Mouse (Mus musculus) CH12.LX (cell line): ENCODE data around the gene Fam71b. TPM values are rescaled to one million over a fixed set of nuclear protein-coding genes. Genes with fewer than 3 reads are reported as not detected.
A peak's percentile ranks its signal among the peaks of the same experiment; 100 is the strongest.

Experiments used
- DNase-seq: peaks from one replicate; pipeline ENCODE4 v3.0.0-alpha.2; 2013; ENCODE audit errors: extremely low read depth
- H3K27ac ChIP-seq: 2 replicates; pipeline ENCODE4 v1.5.1; 2012; ENCODE audit warnings: low read depth, mild to moderate bottlenecking, control low read depth, moderate library complexity; ENCODE audit not compliant: insufficient read depth
- H3K27me3 ChIP-seq: replicated peaks from 2 replicates; pipeline ENCODE3; 2012; ENCODE audit warnings: inconsistent platforms
- H3K36me3 ChIP-seq, 2 experiments: replicated peaks in 1 of 2; 2 replicates each; pipeline versions ENCODE3 to v1.6.1; 2012; ENCODE audit warnings: inconsistent platforms in 1 of 2, low read length in 1 of 2, mild to moderate bottlenecking in 1 of 2, mixed read lengths in 1 of 2, moderate library complexity in 1 of 2; ENCODE audit not compliant: control insufficient read depth in 1 of 2, insufficient read depth in 1 of 2
- H3K4me1 ChIP-seq, 2 experiments: 2 replicates each; pipeline ENCODE4 v1.6.1; 2012; ENCODE audit warnings: inconsistent platforms in 1 of 2, moderate library complexity in 1 of 2; ENCODE audit not compliant: insufficient read depth in 2 of 2, control insufficient read depth in 1 of 2
- H3K4me2 ChIP-seq: 2 replicates; pipeline ENCODE4 v1.6.1; 2012; ENCODE audit warnings: low read depth, mild to moderate bottlenecking, control low read depth; ENCODE audit not compliant: poor library complexity, insufficient read depth, severe bottlenecking
- H3K4me3 ChIP-seq, 3 experiments: fragments of 150-350 bp in 1 of 3; sonication (generic) in 1 of 3; replicated peaks in 1 of 3; 2 replicates each; pipeline versions ENCODE3 to v1.5.1; 2011 to 2012; ENCODE audit warnings: low read depth in 2 of 3, low read length in 2 of 3, mild to moderate bottlenecking in 2 of 3, moderate library complexity in 2 of 3, control low read depth in 1 of 3, improper control_type of control experiment in 1 of 3, inconsistent platforms in 1 of 3, mixed read lengths in 1 of 3; ENCODE audit not compliant: poor library complexity in 1 of 3
- H3K79me2 ChIP-seq: replicated peaks from 2 replicates; pipeline ENCODE4 v1.6.1; 2012; ENCODE audit warnings: mild to moderate bottlenecking, moderate library complexity; ENCODE audit not compliant: control insufficient read depth, poor library complexity, insufficient read depth, severe bottlenecking; ENCODE audit errors: extremely low read depth
- H3K9ac ChIP-seq: 2 replicates; pipeline ENCODE4 v1.6.1; 2012; ENCODE audit warnings: low read depth, mild to moderate bottlenecking, control low read depth, moderate library complexity; ENCODE audit not compliant: insufficient read depth
- H3K9me3 ChIP-seq: replicated peaks from 2 replicates; pipeline ENCODE3; 2012; ENCODE audit warnings: low read length, inconsistent platforms, mixed read lengths
- BHLHE40 ChIP-seq: IDR thresholded peaks from 2 replicates; pipeline ENCODE4 v1.6.1; 2011; ENCODE audit warnings: mild to moderate bottlenecking, low read depth, low read length, improper control_type of control experiment
- CHD1 ChIP-seq: IDR thresholded peaks from 2 replicates; pipeline ENCODE4 v1.6.1; 2012; ENCODE audit warnings: low read depth, low read length, improper control_type of control experiment, inconsistent platforms
- CHD2 ChIP-seq: IDR thresholded peaks from 2 replicates; pipeline ENCODE4 v1.6.1; 2011; ENCODE audit warnings: low read length, improper control_type of control experiment
- CTCF ChIP-seq, 2 experiments: IDR thresholded peaks in 1 of 2; conservative IDR thresholded peaks in 1 of 2; 2 replicates each; pipeline ENCODE4 v1.5.1; 2011 to 2012; ENCODE audit warnings: low read depth in 2 of 2, low read length in 2 of 2, improper control_type of control experiment in 1 of 2, inconsistent platforms in 1 of 2, mild to moderate bottlenecking in 1 of 2, moderate library complexity in 1 of 2
- E2F4 ChIP-seq: IDR thresholded peaks from 2 replicates; pipeline ENCODE4 v1.6.1; 2011; ENCODE audit warnings: low read depth, low read length, improper control_type of control experiment; ENCODE audit not compliant: insufficient replicate concordance
- ELF1 ChIP-seq: IDR thresholded peaks from 2 replicates; pipeline ENCODE4 v1.6.1; 2014; ENCODE audit warnings: low read depth, mild to moderate bottlenecking, inconsistent platforms, low read length, improper control_type of control experiment
- EP300 ChIP-seq: IDR thresholded peaks from 2 replicates; pipeline ENCODE4 v1.6.1; 2011; ENCODE audit warnings: low read length, improper control_type of control experiment
- ETS1 ChIP-seq: conservative IDR thresholded peaks from 2 replicates; pipeline ENCODE4 v1.6.1; 2012; ENCODE audit warnings: low read depth, mild to moderate bottlenecking, inconsistent platforms, low read length, improper control_type of control experiment, moderate library complexity
- GABPA ChIP-seq: IDR thresholded peaks from 2 replicates; pipeline ENCODE4 v1.6.1; 2012; ENCODE audit warnings: low read depth, low read length, improper control_type of control experiment, inconsistent platforms; ENCODE audit not compliant: insufficient replicate concordance
- HCFC1 ChIP-seq: IDR thresholded peaks from 2 replicates; pipeline ENCODE4 v1.6.1; 2012; ENCODE audit warnings: low read depth, mild to moderate bottlenecking, inconsistent platforms, low read length, improper control_type of control experiment
- IRF4 ChIP-seq: IDR thresholded peaks from 2 replicates; pipeline ENCODE4 v1.6.1; 2014; ENCODE audit warnings: low read depth, mild to moderate bottlenecking, inconsistent platforms, low read length, improper control_type of control experiment
- JUN ChIP-seq: IDR thresholded peaks from 2 replicates; pipeline ENCODE4 v1.6.1; 2011; ENCODE audit warnings: low read depth, mild to moderate bottlenecking, low read length, improper control_type of control experiment, moderate library complexity; ENCODE audit not compliant: insufficient read depth
- JUND ChIP-seq: conservative IDR thresholded peaks from 2 replicates; pipeline ENCODE4 v1.6.1; 2011; ENCODE audit warnings: low read depth, low read length, improper control_type of control experiment
- KAT2A ChIP-seq: IDR thresholded peaks from 2 replicates; pipeline ENCODE4 v1.6.1; 2012; ENCODE audit warnings: low read length, improper control_type of control experiment, inconsistent platforms; ENCODE audit not compliant: insufficient replicate concordance
- MAFK ChIP-seq: IDR thresholded peaks from 2 replicates; pipeline ENCODE4 v1.6.1; 2011; ENCODE audit warnings: low read length, improper control_type of control experiment; ENCODE audit not compliant: insufficient replicate concordance
- MAX ChIP-seq: IDR thresholded peaks from 2 replicates; pipeline ENCODE4 v1.6.1; 2011; ENCODE audit warnings: low read length, improper control_type of control experiment
- MAZ ChIP-seq: IDR thresholded peaks from 2 replicates; pipeline ENCODE4 v1.6.1; 2012; ENCODE audit warnings: low read depth, mild to moderate bottlenecking, inconsistent platforms, low read length, improper control_type of control experiment, moderate library complexity
- MEF2A ChIP-seq: IDR thresholded peaks from 2 replicates; pipeline ENCODE4 v1.6.1; 2014; ENCODE audit warnings: low read depth, mild to moderate bottlenecking, inconsistent platforms, low read length, improper control_type of control experiment, borderline replicate concordance
- MXI1 ChIP-seq: IDR thresholded peaks from 2 replicates; pipeline ENCODE4 v1.6.1; 2011; ENCODE audit warnings: mild to moderate bottlenecking, low read depth, low read length, improper control_type of control experiment
- MYC ChIP-seq: IDR thresholded peaks from 2 replicates; pipeline ENCODE4 v1.6.1; 2011; ENCODE audit warnings: low read depth, mild to moderate bottlenecking, improper control_type of control experiment, low read length
- NELFE ChIP-seq: IDR thresholded peaks from 2 replicates; pipeline ENCODE4 v1.6.1; 2011; ENCODE audit warnings: low read depth, low read length, improper control_type of control experiment
- NRF1 ChIP-seq: IDR thresholded peaks from 2 replicates; pipeline ENCODE4 v1.6.1; 2014; ENCODE audit warnings: low read depth, mild to moderate bottlenecking, inconsistent platforms, low read length, improper control_type of control experiment, moderate library complexity
- PAX5 ChIP-seq: IDR thresholded peaks from 2 replicates; pipeline ENCODE4 v1.6.1; 2012; ENCODE audit warnings: low read length, inconsistent platforms, mixed read lengths
- POLR2A ChIP-seq: IDR thresholded peaks from 2 replicates; pipeline ENCODE4 v1.6.1; 2011; ENCODE audit warnings: low read depth, mild to moderate bottlenecking, improper control_type of control experiment, low read length
- POLR2AphosphoS2 ChIP-seq: IDR thresholded peaks from 2 replicates; pipeline ENCODE4 v1.6.1; 2011; ENCODE audit warnings: low read depth, low read length, improper control_type of control experiment
- RAD21 ChIP-seq: IDR thresholded peaks from 2 replicates; pipeline ENCODE4 v1.6.1; 2011; ENCODE audit warnings: low read depth, mild to moderate bottlenecking, low read length, improper control_type of control experiment, moderate library complexity
- RCOR1 ChIP-seq: conservative IDR thresholded peaks from 2 replicates; pipeline ENCODE4 v1.6.1; 2012; ENCODE audit warnings: low read depth, mild to moderate bottlenecking, inconsistent platforms, low read length, improper control_type of control experiment
- SIN3A ChIP-seq: IDR thresholded peaks from 2 replicates; pipeline ENCODE4 v1.6.1; 2012; ENCODE audit warnings: low read length, improper control_type of control experiment, inconsistent platforms
- SMC3 ChIP-seq: IDR thresholded peaks from 2 replicates; pipeline ENCODE4 v1.6.1; 2011; ENCODE audit warnings: low read depth, low read length, improper control_type of control experiment
- TCF12 ChIP-seq: IDR thresholded peaks from 2 replicates; pipeline ENCODE4 v1.6.1; 2014; ENCODE audit warnings: low read depth, mild to moderate bottlenecking, inconsistent platforms, low read length, improper control_type of control experiment
- UBTF ChIP-seq: IDR thresholded peaks from 2 replicates; pipeline ENCODE4 v1.6.1; 2012; ENCODE audit warnings: low read depth, mild to moderate bottlenecking, inconsistent platforms, low read length, improper control_type of control experiment, moderate library complexity
- USF1 ChIP-seq: IDR thresholded peaks from 2 replicates; pipeline ENCODE4 v1.6.1; 2014; ENCODE audit warnings: low read depth, mild to moderate bottlenecking, inconsistent platforms, low read length, improper control_type of control experiment
- USF2 ChIP-seq: conservative IDR thresholded peaks from 2 replicates; pipeline ENCODE4 v1.6.1; 2011; ENCODE audit warnings: low read depth, low read length, improper control_type of control experiment
- ZC3H11A ChIP-seq: IDR thresholded peaks from 2 replicates; pipeline ENCODE4 v1.6.1; 2012; ENCODE audit warnings: low read depth, mild to moderate bottlenecking, inconsistent platforms, low read length, improper control_type of control experiment
- ZKSCAN1 ChIP-seq: IDR thresholded peaks from 2 replicates; pipeline ENCODE4 v1.6.1; 2012; ENCODE audit warnings: low read depth, inconsistent platforms, low read length, improper control_type of control experiment, borderline replicate concordance
- ZMIZ1 ChIP-seq: IDR thresholded peaks from 2 replicates; pipeline ENCODE4 v1.6.1; 2012; ENCODE audit warnings: low read depth, mild to moderate bottlenecking, inconsistent platforms, low read length, improper control_type of control experiment
- ZNF384 ChIP-seq: IDR thresholded peaks from 2 replicates; pipeline ENCODE4 v1.6.1; 2012; ENCODE audit warnings: low read depth, low read length, improper control_type of control experiment, inconsistent platforms
- dilution Hi-C: fragments of 300-500 bp; cut with MboI; formaldehyde crosslinking; loops from 2 replicates; pipeline ENCODE4 v1.14.3; 2020; ENCODE audit warnings: low sequenced_read_pairs; ENCODE audit not compliant: extremely low pct_unique_long_range_greater_than_20kb, extremely low pct_ligation_motif_present
- in situ Hi-C: fragments of 300-500 bp; cut with MboI; formaldehyde crosslinking; loops from 3 replicates; pipeline ENCODE4 v1.14.3; 2019; ENCODE audit warnings: low sequenced_read_pairs, low pct_ligation_motif_present, low pct_unique_long_range_greater_than_20kb, mixed read lengths
- polyA plus RNA-seq: library from polyadenylated mRNA; unstranded; fragments of >175 nt; gene quantifications from 2 replicates; pipeline ENCODE4 v1.2.1, GENCODE M21; 2012; ENCODE audit warnings: low read depth; ENCODE audit not compliant: insufficient read length
- total RNA-seq, 2 experiments: library from RNA; depleted of rRNA; stranded (reverse); fragments of 300-350 nt in 1 of 2; fragments of >200 nt in 1 of 2; gene quantifications; 2 replicates each; pipeline ENCODE4 v1.2.3; 2012 to 2014

The Fam71b gene
- total and polyA plus RNA-seq, 3 experiments: 0.46 to 2.6 (median 2.4) TPM

DNA sequence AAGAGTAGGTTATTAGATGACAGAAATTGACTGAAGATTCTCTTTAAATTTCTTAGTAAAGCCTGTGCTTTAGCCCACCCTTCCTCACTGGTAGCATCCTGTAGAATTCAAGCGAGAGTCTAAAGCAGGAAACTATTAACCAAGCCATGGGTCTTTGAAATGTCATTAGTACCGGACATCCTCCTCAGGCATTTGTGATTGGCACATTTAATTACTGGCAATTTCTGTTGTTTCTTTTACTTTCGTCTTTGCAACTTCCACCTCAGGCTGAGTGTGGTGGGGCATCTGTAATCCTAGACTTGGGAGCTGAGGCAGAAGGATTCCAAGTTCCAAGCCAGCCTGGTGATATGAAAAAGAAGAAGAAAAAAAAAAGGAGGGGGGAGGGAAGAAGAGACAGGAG lies 30.0 kb upstream of the Fam71b start (continued):
- TF ChIP-seq MEF2A (no peak), CTCF (conservative IDR thresholded peaks at IDR 0.05 in 1 of 2, IDR thresholded peaks at IDR 0.05 in 1 of 2; ENCODE audit: low read depth in 2 of 2, low read length in 2 of 2) (no peak)

DNA sequence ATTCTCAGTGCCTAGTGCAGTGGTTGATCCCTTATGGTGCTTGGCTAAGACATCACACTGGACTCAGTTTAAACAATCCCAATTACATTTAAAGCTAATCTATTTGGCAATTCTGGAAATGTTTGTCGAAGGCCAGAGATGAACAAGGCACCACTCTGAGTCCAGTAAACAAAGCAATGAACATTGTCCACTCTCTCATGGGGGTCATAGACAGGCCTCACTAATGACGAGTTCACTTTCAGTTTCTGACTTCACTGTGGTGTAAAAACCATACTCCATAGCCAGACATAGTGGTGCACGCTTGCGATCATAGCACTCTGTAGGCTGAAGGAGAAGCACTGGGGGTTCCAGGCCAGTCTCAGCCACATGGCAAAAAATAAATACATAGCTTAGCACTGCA lies 25.9 kb upstream of the Fam71b start:
- no peaks in the 10 kb centered on the region for H3K9me3 ChIP-seq

DNA sequence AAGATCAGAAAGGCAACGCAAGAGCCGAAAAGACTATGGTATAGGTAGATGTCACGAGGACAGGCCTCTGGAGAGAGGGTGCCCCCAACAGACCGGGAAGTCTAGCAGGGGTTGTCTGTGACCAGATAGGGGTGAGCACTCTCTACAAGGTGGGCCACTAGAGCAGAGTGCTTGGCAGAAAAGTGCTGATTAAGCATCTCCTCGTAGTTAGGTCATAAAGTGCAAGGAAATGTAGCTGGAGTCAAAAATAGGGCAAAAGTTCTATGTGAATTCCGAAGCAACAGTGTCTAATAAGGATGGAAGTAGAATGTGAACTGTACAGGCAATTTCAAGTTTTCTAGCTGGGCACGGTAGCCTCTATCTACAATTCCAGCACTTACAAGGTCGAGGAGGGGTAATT lies 25.1 kb upstream of the Fam71b start:
- H3K4me2 ChIP-seq: no peak overlapping the region
- DNase-seq: no peak
- no peak overlapping the region for H3K9ac ChIP-seq
- H3K9me3 ChIP-seq: no peaks in the 10 kb centered on the region
- H3K27me3 ChIP-seq: no peaks in the 10 kb centered on the region
- H3K4me3 ChIP-seq: no peak overlapping the region
- H3K36me3 ChIP-seq: no peaks in the 10 kb centered on the region
- no peak for TF ChIP-seq CTCF (conservative IDR thresholded peaks at IDR 0.05 in 1 of 2, IDR thresholded peaks at IDR 0.05 in 1 of 2; ENCODE audit: low read depth in 2 of 2, low read length in 2 of 2)
- TF ChIP-seq ZNF384: no peak
- peak; percentile 96 for TF ChIP-seq MAFK
- no peak for TF ChIP-seq RCOR1
- dilution Hi-C loops (no loop called here), in situ Hi-C loops (no loop called here)
- peak overlapping the region; percentile 23; the same call in 1 of the 2 replicates for H3K27ac ChIP-seq
- H3K4me1 ChIP-seq: peaks cover 34 to 54% of the 10 kb centered on the region in 2 experiments
- H3K79me2 ChIP-seq: no peaks in the 10 kb centered on the region

More for the DNA sequence above, 25.9 kb upstream of the Fam71b start:
- Histone ChIP-seq H3K4me1 (peaks cover 34 to 54% of the 10 kb centered on the region in 2 experiments), H3K9ac (peak overlapping the region; percentile 27; the same call in 1 of the 2 replicates), H3K79me2 (no peaks in the 10 kb centered on the region), H3K4me2 (peak overlapping the region; percentile 35; the same call in 1 of the 2 replicates), H3K27me3 (no peaks in the 10 kb centered on the region), H3K36me3 (no peaks in the 10 kb centered on the region), H3K27ac (no peak overlapping the region), H3K4me3 (no peak overlapping the region)
- dilution Hi-C loops (no loop called here), in situ Hi-C loops (no loop called here)
- TF ChIP-seq RCOR1 (no peak), MYC (no peak), RAD21 (no peak), MAFK (peak; percentile 32; the same call in 1 of the 2 replicates), GABPA (no peak), ZKSCAN1 (no peak), USF1 (no peak), KAT2A (no peak), ZC3H11A (no peak), POLR2A (no peak), ETS1 (no peak), MAZ (no peak), E2F4 (no peak), CTCF (conservative IDR thresholded peaks at IDR 0.05 in 1 of 2, IDR thresholded peaks at IDR 0.05 in 1 of 2; ENCODE audit: low read depth in 2 of 2, low read length in 2 of 2) (no peak), NRF1 (no peak), PAX5 (no peak), IRF4 (peak; percentile 43), CHD1 (no peak), POLR2AphosphoS2 (no peak), CHD2 (no peak), MAX (peak; percentile 7; the same call in 1 of the 2 replicates), TCF12 (no peak), UBTF (no peak), EP300 (no peak), MEF2A (no peak), USF2 (no peak), NELFE (no peak), BHLHE40 (no peak), HCFC1 (0 out of 2 replicates have a peak, but pooled peaks have one; percentile 23), SMC3 (no peak), JUND (no peak), MXI1 (no peak), JUN (no peak), SIN3A (no peak), ELF1 (no peak), ZMIZ1 (no peak)
- no peak for DNase-seq
